Mouse (Mus musculus) left cerebral cortex, postnatal 4 days (tissue): ENCODE measurements around the gene Irf2bpl. TPM values are rescaled to one million over a fixed set of nuclear protein-coding genes. Genes with fewer than 3 reads are reported as not detected.

Source experiments
- DNase-seq: peaks from one replicate; pipeline ENCODE4 v3.0.0-alpha.2; 2022
- intact Hi-C: fragments of 180-260 bp; cut with DNase I; formaldehyde crosslinking; loops from one replicate; pipeline ENCODE4 v1.15.1; 2025
- total RNA-seq, 2 experiments: library from RNA; stranded (reverse); gene quantifications; 2 replicates each; pipeline ENCODE4 v1.2.3; 2021

Gene Irf2bpl
- total RNA-seq, 2 experiments from 2014 or later: 124 to 127 TPM

GRCm38 (mm10) chr12:86887381-86888129, 3.0 kb upstream of the Irf2bpl start:
- intact Hi-C loops: no loop called here
- no peak for DNase-seq

- DNase-seq: no peak
- intact Hi-C loops: no loop called here
These were observed 1.9 kb upstream of the Irf2bpl start for GRCm38 (mm10) chr12:86886446-86886965.

- intact Hi-C loops: loop anchor here (2.0 kb wide), 1 partner anchor 37 kb away; no protein-coding TSS in a partner anchor
These were observed 1.1 kb upstream of the Irf2bpl start for GRCm38 (mm10) chr12:86885746-86886145.

GRCm38 (mm10) chr12:86885336-86885735, 738 bp upstream of the Irf2bpl start:
- intact Hi-C loops: loop anchor here (2.0 kb wide), 1 partner anchor 37 kb away; no protein-coding TSS in a partner anchor
- no peak for DNase-seq

More at GRCm38 (mm10) chr12:86885746-86886145, 1.1 kb upstream of the Irf2bpl start:
- DNase-seq: no peak

GRCm38 (mm10) chr12:86883280-86884196, 1.1 kb downstream of the Irf2bpl start:
- DNase-seq: peak; percentile 58
- intact Hi-C loops: loop anchor here (2.0 to 5.0 kb wide), 2 partner anchors 39 to 81 kb away; no protein-coding TSS in a partner anchor

GRCm38 (mm10) chr12:86883019-86883279, 1.6 kb downstream of the Irf2bpl start:
- intact Hi-C loops: loop anchor here (5.0 kb wide), 1 partner anchor 81 kb away; no protein-coding TSS in a partner anchor

GRCm38 (mm10) chr12:86882279-86883018, 2.1 kb downstream of the Irf2bpl start:
- DNase-seq: peak; percentile 63
- intact Hi-C loops: loop anchor here (5.0 kb wide), 1 partner anchor 80 kb away; no protein-coding TSS in a partner anchor

More at GRCm38 (mm10) chr12:86883019-86883279, 1.6 kb downstream of the Irf2bpl start:
- no peak for DNase-seq

GRCm38 (mm10) chr12:86881809-86882278, 2.8 kb downstream of the Irf2bpl start:
- intact Hi-C loops: loop anchor here (5.0 kb wide), 1 partner anchor 80 kb away; no protein-coding TSS in a partner anchor
- peak; percentile 27 for DNase-seq

GRCm38 (mm10) chr12:86880090-86880723, 4.4 kb downstream of the Irf2bpl start:
- intact Hi-C loops: loop anchor here (5.0 kb wide), 1 partner anchor 78 kb away; no protein-coding TSS in a partner anchor
- DNase-seq: no peak

- intact Hi-C loops: loop anchor here (5.0 kb wide), 1 partner anchor 77 kb away; no protein-coding TSS in a partner anchor
- no peak for DNase-seq
These were observed 5.0 kb downstream of the Irf2bpl start for GRCm38 (mm10) chr12:86879446-86880085.

- intact Hi-C loops: no loop called here
- no peak for DNase-seq
These were observed 5.9 kb downstream of the Irf2bpl start for GRCm38 (mm10) chr12:86878426-86879353.

GRCm38 (mm10) chr12:86876981-86877380, 7.6 kb downstream of the Irf2bpl start:
- intact Hi-C loops: no loop called here
- no peak for DNase-seq

- intact Hi-C loops: no loop called here
- DNase-seq: no peak
These were observed 8.5 kb downstream of the Irf2bpl start for GRCm38 (mm10) chr12:86876116-86876515.

- DNase-seq: no peak
- intact Hi-C loops: no loop called here
These were observed 12.1 kb downstream of the Irf2bpl start for GRCm38 (mm10) chr12:86872335-86873040.

GRCm38 (mm10) chr12:86871666-86872334, 12.8 kb downstream of the Irf2bpl start:
- intact Hi-C loops: no loop called here

GRCm38 (mm10) chr12:86870996-86871395, 13.6 kb downstream of the Irf2bpl start:
- intact Hi-C loops: no loop called here
- DNase-seq: no peak

More at GRCm38 (mm10) chr12:86871666-86872334, 12.8 kb downstream of the Irf2bpl start:
- DNase-seq: no peak

- intact Hi-C loops: no loop called here
- DNase-seq: no peak
These were observed 14.8 kb downstream of the Irf2bpl start for GRCm38 (mm10) chr12:86869761-86870160.
